Mouse (Mus musculus) right cerebral cortex, postnatal 10 days (tissue): Measurements from ENCODE around the gene Rnf128.

Experiments
- DNase-seq, 2 experiments: peaks; one replicate each; pipeline ENCODE4 v3.0.0; 2021; ENCODE audit warnings: low spot score in 2 of 2

Rnf128 gene

GRCm38 (mm10) chrX:139622071-139622470 is 59.0 kb downstream of the Rnf128 start:
- no peak for DNase-seq

DNA sequence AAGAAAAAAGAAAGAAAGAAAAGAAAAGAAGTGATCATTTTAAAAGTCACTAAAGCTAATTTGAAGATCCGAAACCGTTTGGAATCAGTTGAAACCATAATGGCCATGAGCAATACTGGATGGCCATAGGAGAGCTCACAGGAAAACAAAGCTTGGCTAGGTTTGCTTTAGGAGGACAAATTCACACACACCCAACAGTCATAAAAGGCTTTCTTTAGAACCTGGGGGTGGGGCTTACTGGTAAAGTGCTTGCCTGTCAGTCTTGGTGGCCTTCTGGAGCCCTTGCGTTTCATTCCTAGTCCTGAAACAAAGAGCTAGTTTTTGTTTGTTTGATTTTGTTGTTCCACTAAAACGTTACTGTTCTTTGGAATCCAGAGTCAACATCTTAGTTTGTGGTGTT is 71.6 kb downstream of the Rnf128 start:
- no peak for DNase-seq

- no peak for DNase-seq
Observed at GRCm38 (mm10) chrX:139639744-139640143, 76.6 kb downstream of the Rnf128 start.

DNA sequence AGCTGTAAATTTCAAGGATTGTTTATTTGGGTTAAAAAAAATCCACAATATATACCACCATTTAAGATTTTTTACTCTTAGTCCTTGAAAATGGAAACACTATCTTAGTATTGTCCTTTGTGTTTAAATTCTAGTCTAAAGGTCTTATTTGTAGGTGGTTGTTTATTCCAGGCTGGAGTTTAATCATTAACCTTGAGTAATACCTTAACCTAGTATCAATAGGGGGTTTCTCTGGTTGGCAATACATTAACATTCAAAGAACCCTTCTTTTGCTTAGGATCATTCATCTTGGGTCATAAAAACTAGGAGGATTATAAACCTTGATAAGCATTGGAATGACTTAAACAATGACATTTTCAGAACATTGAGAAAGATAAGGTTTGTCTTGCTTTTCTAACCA is 77.3 kb downstream of the Rnf128 start:
- no peak for DNase-seq

DNA sequence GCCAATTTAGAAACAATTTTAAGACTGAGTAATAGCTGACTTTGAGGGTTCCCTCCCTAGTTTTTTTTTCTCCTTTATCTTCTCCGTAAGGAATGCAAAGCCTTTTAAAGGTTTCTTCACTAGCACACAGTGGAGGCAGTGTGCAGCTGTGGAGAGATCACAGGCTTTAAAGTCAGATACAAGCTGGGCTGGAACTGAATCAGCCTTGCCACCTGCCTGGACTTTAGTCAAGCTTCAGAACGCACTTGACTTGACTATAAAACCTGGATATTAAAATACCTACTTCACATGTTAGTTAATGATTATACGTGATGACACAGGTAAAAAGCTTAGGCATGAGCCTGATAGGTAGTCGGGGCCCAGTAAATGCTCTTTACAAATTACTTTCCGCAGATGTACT is 89.1 kb downstream of the Rnf128 start:
- DNase-seq: no peak

- DNase-seq: no peak
Observed at GRCm38 (mm10) chrX:139653292-139653691, 90.2 kb downstream of the Rnf128 start.

GRCm38 (mm10) chrX:139654350-139655063 is 91.4 kb downstream of the Rnf128 start:
- DNase-seq: no peak

DNA sequence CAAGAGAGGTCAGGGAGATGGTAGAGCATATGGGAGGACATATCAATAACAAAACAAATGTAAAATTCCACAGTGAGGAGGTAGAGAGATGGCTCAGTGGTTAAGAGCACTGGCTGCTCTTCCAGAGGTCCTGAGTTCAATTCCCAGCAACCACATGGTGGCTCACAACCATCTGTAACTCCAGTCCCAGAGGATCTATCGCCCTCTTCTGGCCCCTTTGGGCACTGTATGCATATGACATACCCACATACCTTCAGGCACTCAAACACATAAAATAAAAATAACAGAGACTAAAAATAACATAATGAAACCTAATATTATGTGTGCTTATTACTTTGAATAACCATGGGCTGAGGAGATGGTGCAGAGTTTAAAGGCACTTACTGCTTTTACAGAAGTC is 99.0 kb downstream of the Rnf128 start:
- no peak for DNase-seq

- DNase-seq: no peak
Observed at GRCm38 (mm10) chrX:139665829-139666228, 102.7 kb downstream of the Rnf128 start.

DNA sequence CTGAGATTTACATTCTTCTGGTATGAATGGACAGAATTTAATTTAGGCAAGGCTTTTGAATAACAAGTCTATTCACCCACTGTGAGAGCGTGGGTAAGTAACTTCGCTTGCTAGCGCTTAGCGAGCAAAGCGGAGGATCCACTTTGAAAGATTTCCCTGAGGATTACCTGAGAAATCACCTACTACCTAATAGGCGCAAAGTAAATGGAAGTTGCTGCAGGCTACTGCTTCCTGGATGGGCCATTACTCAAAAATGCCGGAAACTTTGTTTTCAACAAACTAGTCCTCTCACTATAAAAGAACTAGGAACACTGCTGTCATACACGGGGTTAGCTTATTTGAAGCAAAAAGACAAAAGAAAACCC is 121.3 kb downstream of the Rnf128 start:
- DNase-seq: no peak

DNA sequence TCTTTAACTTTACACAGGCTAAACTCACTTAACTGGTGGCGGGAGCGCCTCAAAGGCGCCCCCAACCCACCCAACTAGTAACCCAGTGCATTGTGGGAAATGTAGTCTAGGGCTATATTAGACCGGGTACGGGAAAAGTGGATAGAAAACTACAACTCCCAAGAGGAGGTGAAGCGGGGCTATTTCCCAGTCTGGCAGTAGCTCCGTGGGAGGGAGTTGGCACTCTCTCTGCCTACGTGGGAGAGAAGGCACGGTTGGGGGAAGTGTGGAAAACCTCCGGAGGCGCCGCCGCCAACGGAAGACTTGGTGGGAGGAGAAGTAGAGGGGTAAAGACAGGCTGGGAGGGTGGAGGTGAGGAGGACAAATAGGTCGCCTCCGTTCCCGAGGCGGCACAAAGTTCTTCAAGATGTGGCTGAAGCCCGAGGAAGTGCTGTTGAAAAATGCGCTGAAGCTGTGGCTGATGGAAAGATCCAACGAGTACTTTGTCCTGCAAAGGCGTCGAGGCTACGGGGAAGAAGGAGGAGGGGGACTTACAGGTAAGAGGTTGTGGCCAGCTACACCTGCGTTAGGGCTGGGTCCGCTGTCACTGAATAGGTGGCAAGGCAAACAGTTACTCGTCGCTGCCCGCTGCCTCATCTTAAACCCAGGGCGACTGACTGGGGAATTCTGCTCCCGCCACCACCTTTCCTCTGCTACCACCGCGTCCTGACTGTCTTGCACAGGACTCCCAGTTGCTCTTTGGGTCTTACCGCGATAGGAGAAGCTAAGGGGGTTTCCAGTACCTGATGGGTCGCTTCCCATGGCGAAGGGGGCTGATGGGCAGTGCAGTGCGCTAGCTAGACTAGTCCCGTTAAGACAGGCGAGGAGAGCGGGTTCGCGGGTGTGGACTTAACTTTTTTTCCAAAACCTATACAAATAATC is 121.9 kb downstream of the Rnf128 start, which contains the start of gene Tbc1d8b:
Gene Tbc1d8b (plus strand): TSS at position 222 of the 921 bp plus-strand sequence.
- peak; percentile 78 to 87 for DNase-seq

DNA sequence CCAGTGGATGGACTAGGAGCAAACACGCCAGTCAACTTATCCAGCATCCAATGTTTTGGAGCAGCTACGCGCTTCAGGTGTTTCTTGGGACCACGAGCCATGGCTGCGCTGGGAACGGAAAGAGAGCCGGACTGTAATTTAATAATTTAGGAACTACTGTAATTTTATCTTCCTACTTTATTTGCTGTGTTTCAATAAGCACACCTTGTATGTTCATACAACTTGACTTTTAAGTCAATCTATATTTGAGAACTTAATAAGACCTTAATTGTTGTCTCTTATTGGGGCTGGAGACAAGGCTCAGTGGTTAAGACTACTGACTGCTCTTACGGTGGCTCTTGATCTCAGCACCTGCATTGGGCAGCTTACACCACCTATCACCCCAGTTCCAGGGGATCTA is 151.3 kb downstream of the Rnf128 start, which contains the start of gene Gm15013:
Gene Gm15013 (minus strand): TSS at position 101 of the 400 bp plus-strand sequence.
- no peak for DNase-seq

DNA sequence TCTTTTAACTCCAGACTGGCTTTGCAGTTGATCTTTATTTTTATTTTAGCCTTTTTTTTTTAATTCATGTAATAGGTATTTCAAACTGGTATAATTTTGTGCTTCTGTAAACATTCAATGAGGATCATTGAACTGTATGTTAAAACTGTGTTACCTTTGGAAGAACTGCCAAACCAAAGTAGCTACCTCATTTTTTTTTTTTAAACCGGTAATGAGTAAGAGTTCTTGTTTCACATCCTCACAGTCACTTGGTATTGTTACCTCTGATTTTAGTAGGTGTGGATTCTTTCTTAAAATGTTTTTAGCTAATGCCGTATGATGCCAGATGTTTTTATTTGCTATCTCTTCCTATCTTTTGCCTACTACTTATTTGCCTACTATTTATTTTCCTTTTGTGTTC is 159.2 kb downstream of the Rnf128 start:
- no peak for DNase-seq
